Mouse (Mus musculus): Measurements from ENCODE around the gene Kcnn4. TPM values are rescaled to one million over a fixed set of nuclear protein-coding genes. Genes with fewer than 3 reads are reported as not detected.
"Not testable (repeated sequence)": the region's sequence is repeated elsewhere in the genome, so short reads cannot be mapped to it uniquely, and the experiment has no call there.

Gene Kcnn4
- total RNA-seq, 2 experiments from 2014 or later: 0.42 to 1.2 TPM

- DNase-seq: no peak
- intact Hi-C loops (cut with DNase I): no loop called here
Observed at GRCm38 (mm10) chr7:24389516-24390187, 19.6 kb downstream of the Kcnn4 start.

- intact Hi-C loops (cut with DNase I): no loop called here
- DNase-seq: no peak
Observed at GRCm38 (mm10) chr7:24390512-24390911, 20.4 kb downstream of the Kcnn4 start.

GRCm38 (mm10) chr7:24391077-24391476 lies 21.0 kb downstream of the Kcnn4 start:
- no peak for DNase-seq
- intact Hi-C loops (cut with DNase I): no loop called here

GRCm38 (mm10) chr7:24391687-24392086 lies 21.6 kb downstream of the Kcnn4 start:
- intact Hi-C loops (cut with DNase I): no loop called here
- no peak for DNase-seq

GRCm38 (mm10) chr7:24394054-24394453 lies 24.0 kb downstream of the Kcnn4 start:
- intact Hi-C loops (cut with DNase I): no loop called here
- DNase-seq: no peak

GRCm38 (mm10) chr7:24394475-24395161 lies 24.6 kb downstream of the Kcnn4 start:
- intact Hi-C loops (cut with DNase I): loop anchor here (5.0 kb wide), 1 partner anchor 77 kb away; the partner anchor contains the start of gene Zfp94
- DNase-seq: no peak

- no peak for DNase-seq
- intact Hi-C loops (cut with DNase I): loop anchor here (5.0 kb wide), 1 partner anchor 80 kb away; the partner anchor contains the start of gene Zfp94
Observed at GRCm38 (mm10) chr7:24396832-24397231, 26.8 kb downstream of the Kcnn4 start.

GRCm38 (mm10) chr7:24398364-24398913 lies 28.4 kb downstream of the Kcnn4 start:
- intact Hi-C loops (cut with DNase I): loop anchor here (5.0 kb wide), 1 partner anchor 81 kb away; the partner anchor contains the start of gene Zfp94
- DNase-seq: no peak

GRCm38 (mm10) chr7:24399256-24400081 lies 29.4 kb downstream of the Kcnn4 start, which contains the start of gene Smg9:
Gene Smg9 (plus strand): TSS chr7:24399619.
- intact Hi-C loops (cut with DNase I): loop anchor here (5.0 kb wide), 1 partner anchor 82 kb away; the partner anchor contains the start of gene Zfp94
- DNase-seq: peak; percentile 92 to 96

- intact Hi-C loops (cut with DNase I): no loop called here
- DNase-seq: no peak
Observed at GRCm38 (mm10) chr7:24400082-24400452, 30.0 kb downstream of the Kcnn4 start.

GRCm38 (mm10) chr7:24400489-24400888 lies 30.4 kb downstream of the Kcnn4 start:
- DNase-seq; intact Hi-C loops (cut with DNase I): not testable (repeated sequence)

- intact Hi-C loops (cut with DNase I): no loop called here
- no peak for DNase-seq
Observed at GRCm38 (mm10) chr7:24402851-24403250, 32.8 kb downstream of the Kcnn4 start.

- DNase-seq: no peak
- intact Hi-C loops (cut with DNase I): loop anchor here (2.0 kb wide), 1 partner anchor 41 kb away; no protein-coding TSS in a partner anchor
Observed at GRCm38 (mm10) chr7:24405649-24406048, 35.6 kb downstream of the Kcnn4 start.

- intact Hi-C loops (cut with DNase I): loop anchor here (2.0 kb wide), 1 partner anchor 42 kb away; no protein-coding TSS in a partner anchor
- DNase-seq: peak; percentile 34 to 42
Observed at GRCm38 (mm10) chr7:24406528-24407344, 36.7 kb downstream of the Kcnn4 start.

- intact Hi-C loops (cut with DNase I): no loop called here
- no peak for DNase-seq
Observed at GRCm38 (mm10) chr7:24408186-24408585, 38.1 kb downstream of the Kcnn4 start.

GRCm38 (mm10) chr7:24410123-24410522 lies 40.1 kb downstream of the Kcnn4 start:
- intact Hi-C loops (cut with DNase I): no loop called here
- DNase-seq: no peak

- no peak for DNase-seq
- intact Hi-C loops (cut with DNase I): no loop called here
Observed at GRCm38 (mm10) chr7:24410831-24411230, 40.8 kb downstream of the Kcnn4 start.

- DNase-seq: no peak
- intact Hi-C loops (cut with DNase I): no loop called here
Observed at GRCm38 (mm10) chr7:24413630-24414029, 43.6 kb downstream of the Kcnn4 start.

GRCm38 (mm10) chr7:24415261-24415660 lies 45.2 kb downstream of the Kcnn4 start:
- intact Hi-C loops (cut with DNase I): no loop called here
- DNase-seq: no peak

GRCm38 (mm10) chr7:24419579-24419978 lies 49.5 kb downstream of the Kcnn4 start:
- DNase-seq: no peak
- intact Hi-C loops (cut with DNase I): no loop called here
